Mouse (Mus musculus) lung, embryonic 16.5 days (tissue): Measurements from ENCODE around the gene Smim13. TPM values are rescaled to one million over a fixed set of nuclear protein-coding genes. Genes with fewer than 3 reads are reported as not detected.
"Not testable (repeated sequence)": the region's sequence is repeated elsewhere in the genome, so short reads cannot be mapped to it uniquely, and the experiment has no call there.

Source experiments
- ATAC-seq: fragments of 200-750 bp; cut with Nextera tagmentation; 2 replicates; pipeline ENCODE4 v1.8.0; 2017; ENCODE audit warnings: low read depth, mild to moderate bottlenecking, moderate library complexity
- H3K27ac ChIP-seq: fragments of 300-500 bp; sonication (generic); 2 replicates; pipeline ENCODE4 v1.5.1; 2014; ENCODE audit warnings: mild to moderate bottlenecking, control low read depth, low read length
- H3K27me3 ChIP-seq: fragments of 300-500 bp; sonication (generic); 2 replicates; pipeline ENCODE4 v1.6.1; 2014; ENCODE audit warnings: low read depth, low read length, mixed read lengths; ENCODE audit not compliant: control insufficient read depth, insufficient read depth
- H3K36me3 ChIP-seq: fragments of 300-500 bp; sonication (generic); 2 replicates; pipeline ENCODE4 v1.6.1; 2014; ENCODE audit warnings: low read length; ENCODE audit not compliant: control insufficient read depth, insufficient read depth
- H3K4me1 ChIP-seq: fragments of 300-500 bp; sonication (generic); replicated peaks from 2 replicates; pipeline ENCODE4 v1.6.1; 2014; ENCODE audit warnings: low read length, mixed read lengths; ENCODE audit not compliant: control insufficient read depth, insufficient read depth
- H3K4me2 ChIP-seq: fragments of 300-500 bp; sonication (generic); 2 replicates; pipeline ENCODE4 v1.6.1; 2014; ENCODE audit warnings: low read depth, low read length, control low read depth
- H3K4me3 ChIP-seq: fragments of 300-500 bp; sonication (generic); 2 replicates; pipeline ENCODE4 v1.5.1; 2014; ENCODE audit warnings: mild to moderate bottlenecking, low read length, control low read depth
- H3K9ac ChIP-seq: fragments of 300-500 bp; sonication (generic); 2 replicates; pipeline ENCODE4 v1.6.1; 2014; ENCODE audit warnings: low read length, control low read depth
- H3K9me3 ChIP-seq: fragments of 300-500 bp; sonication (generic); 2 replicates; pipeline ENCODE4 v1.6.1; 2016; ENCODE audit warnings: low read length; ENCODE audit not compliant: control insufficient read depth
- WGBS: fragments of 180-500 bp; shearing (Covaris S2); extraction: QIAGEN DNeasy Blood & Tissue Kit; methylation state at CpG from one replicate; pipeline ENCODE4 v1.1.7; 2014; 5-methylcytosine and 5-hydroxymethylcytosine counted together
- polyA plus RNA-seq: library from polyadenylated mRNA; unstranded; fragments of >200 nt; fragmentation: Nextera tagmentation; extraction: Ambion mirVana; gene quantifications from 2 replicates; pipeline ENCODE4 v1.2.1, GENCODE M21; 2015

Gene Smim13
- polyA plus RNA-seq, 1 experiment from 2014 or later = 12.4 TPM

GRCm38 (mm10) chr13:41250318-41250981 lies 806 bp downstream of the Smim13 start:
- no peaks in the 10 kb centered on the region for H3K27me3 ChIP-seq
- H3K4me3 ChIP-seq = peak overlapping the region; percentile 73
- no peak for ATAC-seq
- peak overlapping the region; percentile 82 for H3K9ac ChIP-seq
- H3K9me3 ChIP-seq = no peaks in the 10 kb centered on the region
- under 1% methylated on average over 26 of the region's 27 CpGs for WGBS
- H3K4me2 ChIP-seq = peak overlapping the region; percentile 93
- peak overlapping the region; percentile 84; the same call in 1 of the 2 replicates for H3K27ac ChIP-seq
- H3K36me3 ChIP-seq = no peaks in the 10 kb centered on the region
- H3K4me1 ChIP-seq = peaks cover 21% of the 10 kb centered on the region

- H3K9me3 ChIP-seq, H3K4me3 ChIP-seq, H3K9ac ChIP-seq, ATAC-seq, H3K27me3 ChIP-seq, H3K36me3 ChIP-seq: not testable (repeated sequence)
- WGBS = 88% methylated on average over 5 of the region's 5 CpGs
- peak overlapping the region; percentile 31; the same call in 1 of the 2 replicates for H3K4me2 ChIP-seq
- H3K4me1 ChIP-seq = peaks cover 21% of the 10 kb centered on the region
- H3K27ac ChIP-seq = peak overlapping the region; percentile 39; the same call in 1 of the 2 replicates
Measured at GRCm38 (mm10) chr13:41251232-41251631, 1.6 kb downstream of the Smim13 start.

GRCm38 (mm10) chr13:41251667-41252066 lies 2.0 kb downstream of the Smim13 start:
- no peaks in the 10 kb centered on the region for H3K9me3 ChIP-seq
- H3K4me1 ChIP-seq = peaks cover 21% of the 10 kb centered on the region
- no peaks in the 10 kb centered on the region for H3K27me3 ChIP-seq
- peak overlapping the region; percentile 32 for H3K4me2 ChIP-seq
- peak overlapping the region; percentile 77 for H3K27ac ChIP-seq
- H3K9ac ChIP-seq = no peak overlapping the region; the same call in 1 of the 2 replicates
- peak overlapping the region; percentile 7 for H3K4me3 ChIP-seq
- 21% methylated on average over 5 of the region's 5 CpGs for WGBS
- no peak for ATAC-seq
- no peaks in the 10 kb centered on the region for H3K36me3 ChIP-seq

GRCm38 (mm10) chr13:41252141-41252540 lies 2.5 kb downstream of the Smim13 start:
- Histone ChIP-seq H3K36me3 (no peaks in the 10 kb centered on the region), H3K9ac (no peak overlapping the region), H3K27ac (peak overlapping the region; percentile 77), H3K4me3 (peak overlapping the region; percentile 7), H3K27me3 (no peaks in the 10 kb centered on the region), H3K4me2 (peak overlapping the region; percentile 32), H3K4me1 (peaks cover 21% of the 10 kb centered on the region), H3K9me3 (no peaks in the 10 kb centered on the region)
- WGBS = 58% methylated on average over 6 of the region's 6 CpGs
- ATAC-seq = no peak

- no peak overlapping the region for H3K9ac ChIP-seq
- H3K4me2 ChIP-seq = no peak overlapping the region
- H3K27me3 ChIP-seq = no peaks in the 10 kb centered on the region
- WGBS = 91% methylated on average over 7 of the region's 7 CpGs
- peaks cover 21% of the 10 kb centered on the region for H3K4me1 ChIP-seq
- no peaks in the 10 kb centered on the region for H3K9me3 ChIP-seq
- no peaks in the 10 kb centered on the region for H3K36me3 ChIP-seq
- H3K4me3 ChIP-seq = no peak overlapping the region
- H3K27ac ChIP-seq = no peak overlapping the region
- ATAC-seq = no peak
Measured at GRCm38 (mm10) chr13:41252736-41253135, 3.1 kb downstream of the Smim13 start.

GRCm38 (mm10) chr13:41256126-41256525 lies 6.5 kb downstream of the Smim13 start:
- 87% methylated on average over 5 of the region's 5 CpGs for WGBS
- Histone ChIP-seq H3K4me1 (peaks cover 12% of the 10 kb centered on the region), H3K9ac (no peak overlapping the region), H3K9me3 (no peaks in the 10 kb centered on the region), H3K27me3 (no peaks in the 10 kb centered on the region), H3K27ac (no peak overlapping the region), H3K4me2 (no peak overlapping the region), H3K4me3 (no peak overlapping the region), H3K36me3 (no peaks in the 10 kb centered on the region)
- no peak for ATAC-seq

GRCm38 (mm10) chr13:41256962-41257361 lies 7.3 kb downstream of the Smim13 start:
- WGBS = 78% methylated on average over 3 of the region's 3 CpGs
- no peaks in the 10 kb centered on the region for H3K9me3 ChIP-seq
- no peak overlapping the region for H3K27ac ChIP-seq
- H3K4me3 ChIP-seq = no peak overlapping the region
- H3K4me1 ChIP-seq = peaks cover 4% of the 10 kb centered on the region
- no peaks in the 10 kb centered on the region for H3K27me3 ChIP-seq
- H3K9ac ChIP-seq = no peak overlapping the region
- no peak overlapping the region for H3K4me2 ChIP-seq
- ATAC-seq = no peak
- H3K36me3 ChIP-seq = no peaks in the 10 kb centered on the region

- WGBS = 72% methylated on average over 4 of the region's 4 CpGs
- H3K4me2 ChIP-seq = no peak overlapping the region
Measured at GRCm38 (mm10) chr13:41257851-41258250, 8.2 kb downstream of the Smim13 start.

GRCm38 (mm10) chr13:41261617-41262016 lies 12.0 kb downstream of the Smim13 start:
- not testable (repeated sequence) for H3K4me2 ChIP-seq, ATAC-seq, H3K4me3 ChIP-seq, H3K9me3 ChIP-seq, H3K4me1 ChIP-seq, H3K9ac ChIP-seq, H3K36me3 ChIP-seq, H3K27ac ChIP-seq, H3K27me3 ChIP-seq
- WGBS = 91% methylated on average over 8 of the region's 8 CpGs

More at GRCm38 (mm10) chr13:41257851-41258250, 8.2 kb downstream of the Smim13 start:
- Histone ChIP-seq H3K9ac (no peak overlapping the region), H3K27me3 (no peaks in the 10 kb centered on the region), H3K27ac (no peak overlapping the region), H3K4me1 (no peaks in the 10 kb centered on the region), H3K4me3 (no peak overlapping the region), H3K9me3 (no peaks in the 10 kb centered on the region), H3K36me3 (no peaks in the 10 kb centered on the region)
- no peak for ATAC-seq
